Mouse (Mus musculus) gastrocnemius, postnatal 25 days (tissue): ENCODE measurements around the gene AI837181. TPM values are rescaled to one million over a fixed set of nuclear protein-coding genes. Genes with fewer than 3 reads are reported as not detected.
A peak's percentile ranks its signal among the peaks of the same experiment; 100 is the strongest.

Experiments used
- DNase-seq: peaks from one replicate; pipeline ENCODE4 v3.0.0; 2022
- total RNA-seq, 2 experiments: library from RNA; stranded (reverse); gene quantifications; 1 replicate in 1 of 2; 2 replicates in 1 of 2; pipeline ENCODE4 v1.2.3; 2021

The AI837181 gene
- total RNA-seq, 2 experiments from 2014 or later = 32.1 to 33.5 TPM

DNA sequence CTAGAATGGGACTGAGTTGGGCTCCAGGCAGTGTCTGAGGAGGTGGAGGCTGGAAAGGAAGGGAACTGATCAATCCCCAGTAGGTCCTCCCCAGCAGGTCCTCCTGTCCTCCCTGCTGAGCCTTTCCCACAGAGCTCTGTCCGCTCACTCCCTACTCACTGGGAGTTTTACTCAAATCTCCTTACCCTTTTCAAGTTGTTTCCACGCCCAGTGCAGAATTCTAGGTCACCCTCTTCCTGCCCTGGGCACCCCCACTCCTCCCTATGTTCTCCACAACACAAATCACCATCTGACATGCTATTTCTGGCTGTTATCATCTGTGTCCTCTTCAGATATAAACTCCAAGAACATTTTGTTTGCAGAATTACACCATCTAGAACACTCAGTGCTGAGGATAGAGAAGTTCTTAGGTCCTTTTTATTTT is 10.4 kb upstream of the AI837181 start:
- DNase-seq = peak; percentile 62

DNA sequence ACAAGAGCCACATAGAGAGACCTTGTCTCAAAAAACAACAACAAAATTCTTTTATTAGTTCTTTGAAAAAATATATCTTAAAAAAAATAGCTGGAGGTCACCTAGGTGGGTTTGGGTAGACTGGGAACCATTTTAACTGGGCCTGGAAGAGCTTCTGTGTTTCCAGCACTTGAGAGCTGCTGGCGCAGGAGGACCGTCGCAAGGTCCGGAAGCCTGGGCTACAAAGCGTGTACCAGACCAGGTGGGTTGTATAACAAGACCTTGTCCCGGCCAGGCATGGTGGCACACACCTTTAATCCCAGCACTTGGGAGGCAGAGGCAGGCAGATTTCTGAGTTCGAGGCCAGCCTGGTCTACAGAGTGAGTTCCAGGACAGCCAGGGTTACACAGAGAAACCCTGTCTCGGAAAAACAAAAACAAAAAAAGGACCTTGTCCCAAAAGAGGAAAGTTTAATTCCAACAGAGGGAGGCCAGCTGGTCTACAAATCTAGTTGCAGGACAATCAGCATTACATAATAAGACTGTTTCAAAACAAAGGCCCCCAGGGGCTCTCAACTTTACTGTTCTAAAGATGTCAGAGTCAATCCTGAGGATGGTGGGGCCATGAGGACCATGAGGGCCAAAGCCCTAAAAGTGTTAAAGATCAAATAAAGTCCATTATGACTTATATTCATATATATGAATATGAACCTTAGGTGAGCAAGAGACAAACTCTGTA is 6.0 kb upstream of the AI837181 start:
- DNase-seq = no peak

DNA sequence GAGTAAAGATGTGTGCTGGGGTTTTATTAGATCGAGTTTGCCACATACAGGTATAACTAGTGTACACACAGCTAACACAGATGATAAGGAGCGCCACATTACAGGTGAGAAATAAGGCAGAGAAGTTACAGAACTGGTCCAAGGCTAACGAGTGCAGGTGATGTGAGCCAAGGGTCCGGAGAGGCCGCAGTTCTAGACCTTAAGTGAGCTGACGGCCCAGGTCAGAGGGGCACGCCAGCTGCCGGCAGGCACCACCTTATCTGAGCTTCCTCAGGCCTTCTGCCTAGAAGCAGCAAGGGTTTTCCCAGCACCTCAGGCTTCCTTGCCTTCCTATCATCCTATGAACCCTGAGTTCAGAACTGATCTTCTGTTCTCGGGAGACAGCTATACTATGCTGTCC is 5.3 kb upstream of the AI837181 start:
- DNase-seq = no peak

DNA sequence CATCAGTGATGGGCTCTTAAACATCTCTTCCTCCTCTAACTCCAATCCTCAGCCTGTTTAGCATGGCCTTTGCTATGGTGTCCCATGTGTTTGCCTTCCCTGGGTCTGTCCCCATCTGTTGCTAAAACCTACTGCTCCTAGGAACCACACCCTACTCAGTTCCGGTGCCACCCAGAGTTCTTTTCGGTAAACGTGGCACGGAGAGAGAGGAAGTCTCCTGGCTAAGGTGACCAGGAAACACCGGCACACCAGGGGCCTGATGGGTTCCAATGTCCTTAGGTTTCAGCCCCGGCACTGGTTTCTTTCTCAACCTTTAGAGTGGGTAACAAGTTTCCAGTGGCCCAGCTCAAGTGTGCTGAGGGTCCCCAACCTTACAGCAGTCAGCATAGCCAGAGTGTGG is 4.4 kb upstream of the AI837181 start:
- no peak for DNase-seq

DNA sequence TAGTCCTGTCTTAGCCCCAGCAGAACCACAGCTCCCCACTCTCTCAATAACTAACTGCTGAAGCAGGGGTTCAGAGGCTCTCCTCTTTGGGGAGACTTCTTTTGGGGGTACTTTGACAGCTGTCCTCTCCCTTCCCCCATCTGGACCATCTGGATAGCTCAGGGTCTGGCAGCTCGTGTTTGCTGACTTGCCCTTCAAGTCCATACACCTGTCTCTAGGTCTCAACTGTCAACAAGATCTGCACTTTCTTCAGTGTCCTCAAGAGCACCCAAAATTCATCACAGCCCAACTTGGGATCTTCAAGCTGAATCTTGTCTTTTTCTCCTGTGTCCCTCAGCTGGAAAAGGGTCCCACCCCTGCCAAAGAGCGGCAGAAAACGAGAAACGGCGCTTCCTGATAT is 3.2 kb upstream of the AI837181 start:
- DNase-seq = no peak

DNA sequence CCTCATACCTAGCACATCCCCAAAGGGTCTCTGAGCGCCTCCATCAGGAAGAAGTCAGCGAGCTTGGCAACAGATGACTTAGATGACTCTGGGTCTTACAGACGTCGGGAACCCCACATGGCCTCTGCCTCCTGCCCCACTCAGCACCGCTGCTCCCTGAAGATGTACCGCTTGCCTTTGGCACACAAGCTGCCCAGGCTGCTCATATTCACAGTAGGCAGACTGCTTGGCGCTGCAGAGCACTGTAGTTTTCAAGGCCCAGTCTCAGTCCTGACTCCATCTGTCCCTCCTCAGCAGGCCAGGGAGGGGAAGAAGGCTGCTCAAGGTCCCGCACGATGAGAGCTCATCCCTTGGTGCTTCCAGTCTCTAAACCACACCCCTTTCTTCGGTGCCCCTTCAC is 2.7 kb upstream of the AI837181 start:
- peak; percentile 53 for DNase-seq

DNA sequence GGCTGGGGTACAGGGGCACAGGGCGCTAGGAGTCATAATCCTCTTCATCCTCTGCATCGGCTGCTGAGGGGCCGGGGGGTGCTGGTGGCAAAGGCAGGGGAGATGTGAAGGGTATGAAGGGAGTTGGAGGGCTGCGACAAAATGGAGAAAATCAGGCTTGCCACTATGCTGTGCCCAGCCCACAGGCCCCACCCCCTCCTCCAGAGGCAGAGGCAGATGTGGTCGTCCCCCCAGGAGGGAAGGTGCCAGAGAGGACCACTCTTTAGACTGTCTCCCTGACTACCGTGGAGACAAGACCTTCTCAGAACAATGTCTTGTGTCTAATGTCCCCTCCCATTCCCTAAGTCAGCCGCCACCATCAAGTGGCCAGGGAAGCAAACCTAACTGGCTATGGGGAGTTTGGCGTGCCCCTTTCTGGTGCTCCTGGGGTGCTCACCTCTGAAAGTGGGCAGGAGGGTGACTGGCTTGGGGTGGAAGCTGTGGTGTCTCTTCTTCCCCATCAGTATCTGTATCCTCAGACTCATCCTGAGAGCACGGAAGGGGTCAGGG is 2.0 kb upstream of the AI837181 start:
- DNase-seq = no peak

DNA sequence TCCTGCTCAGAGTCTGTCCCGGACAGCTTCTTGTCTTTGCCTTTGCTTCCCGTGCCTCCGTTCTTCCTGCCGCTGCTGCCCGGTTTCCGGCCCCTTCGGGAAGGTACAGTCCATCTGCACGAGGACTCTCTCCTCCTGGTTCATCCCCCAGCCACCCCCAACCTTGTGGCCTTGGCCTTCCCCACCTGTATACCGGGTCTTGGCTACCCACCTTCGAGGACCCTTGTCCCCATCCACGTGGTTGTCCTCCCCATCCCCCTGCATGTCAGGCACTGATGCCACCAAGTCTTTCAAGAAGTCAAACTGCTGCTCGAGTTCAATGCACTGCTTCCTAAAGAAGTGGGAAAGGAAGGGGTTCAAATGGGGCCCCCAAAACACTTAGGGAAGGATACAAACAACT is 1.4 kb upstream of the AI837181 start:
- DNase-seq = no peak

DNA sequence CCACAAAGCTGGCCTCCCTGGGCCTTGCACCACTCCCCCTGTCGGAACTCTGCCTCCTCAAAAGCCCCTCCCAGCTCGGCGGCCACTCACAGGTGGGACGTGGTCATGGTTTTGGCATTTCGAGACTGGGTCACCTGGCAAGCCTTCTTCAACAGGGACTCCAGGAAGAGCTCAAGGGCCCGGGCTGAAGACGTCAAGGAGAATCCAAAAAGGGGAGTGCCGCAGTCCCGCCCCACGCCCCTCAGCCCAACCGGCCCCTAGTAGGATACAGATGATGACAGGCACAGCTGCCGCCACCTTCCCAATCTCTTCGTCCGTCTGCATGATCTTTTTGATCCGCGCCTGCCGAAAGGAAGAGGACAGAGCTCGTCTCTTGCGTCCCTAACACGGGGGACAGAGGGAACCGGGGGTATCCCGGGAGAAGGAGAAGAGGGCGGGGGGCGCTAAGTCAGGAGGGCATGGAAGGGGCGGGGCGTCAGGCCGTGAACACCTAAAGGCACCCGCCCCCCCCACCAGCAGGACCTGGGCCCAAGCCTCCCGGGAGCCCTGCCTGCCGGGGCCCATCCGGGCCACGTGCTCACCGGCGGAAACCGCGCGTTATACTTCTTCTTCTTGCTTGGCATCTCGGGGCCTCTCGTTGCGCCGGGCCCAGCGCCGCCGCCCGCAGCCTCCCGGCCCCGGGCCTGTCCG is 707 bp upstream of the AI837181 start:
- DNase-seq = peak; percentile 84

DNA sequence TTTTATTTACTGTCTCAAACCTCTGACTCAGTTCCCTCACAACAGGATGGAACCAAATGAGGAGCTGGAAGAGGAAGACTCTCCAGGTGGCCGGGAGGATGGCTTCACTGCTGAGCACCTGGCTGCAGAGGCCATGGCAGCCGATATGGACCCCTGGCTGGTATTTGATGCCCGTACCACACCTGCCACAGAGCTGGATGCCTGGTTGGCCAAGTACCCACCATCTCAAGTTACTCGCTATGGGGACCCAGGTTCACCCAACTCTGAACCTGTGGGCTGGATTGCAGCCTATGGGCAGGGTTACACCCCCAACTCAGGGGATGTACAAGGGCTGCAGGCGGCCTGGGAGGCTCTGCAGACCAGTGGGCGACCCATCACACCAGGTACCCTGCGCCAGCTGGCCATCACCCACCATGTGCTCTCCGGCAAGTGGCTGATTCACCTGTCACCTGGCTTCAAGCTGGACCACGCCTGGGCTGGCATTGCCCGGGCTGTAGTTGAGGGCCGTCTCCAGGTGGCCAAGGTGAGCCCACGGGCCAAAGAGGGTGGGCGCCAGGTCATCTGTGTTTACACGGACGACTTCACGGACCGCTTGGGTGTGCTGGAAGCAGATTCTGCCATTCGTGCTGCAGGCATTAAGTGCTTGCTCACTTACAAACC is 1.1 kb downstream of the AI837181 start:
- no peak for DNase-seq

DNA sequence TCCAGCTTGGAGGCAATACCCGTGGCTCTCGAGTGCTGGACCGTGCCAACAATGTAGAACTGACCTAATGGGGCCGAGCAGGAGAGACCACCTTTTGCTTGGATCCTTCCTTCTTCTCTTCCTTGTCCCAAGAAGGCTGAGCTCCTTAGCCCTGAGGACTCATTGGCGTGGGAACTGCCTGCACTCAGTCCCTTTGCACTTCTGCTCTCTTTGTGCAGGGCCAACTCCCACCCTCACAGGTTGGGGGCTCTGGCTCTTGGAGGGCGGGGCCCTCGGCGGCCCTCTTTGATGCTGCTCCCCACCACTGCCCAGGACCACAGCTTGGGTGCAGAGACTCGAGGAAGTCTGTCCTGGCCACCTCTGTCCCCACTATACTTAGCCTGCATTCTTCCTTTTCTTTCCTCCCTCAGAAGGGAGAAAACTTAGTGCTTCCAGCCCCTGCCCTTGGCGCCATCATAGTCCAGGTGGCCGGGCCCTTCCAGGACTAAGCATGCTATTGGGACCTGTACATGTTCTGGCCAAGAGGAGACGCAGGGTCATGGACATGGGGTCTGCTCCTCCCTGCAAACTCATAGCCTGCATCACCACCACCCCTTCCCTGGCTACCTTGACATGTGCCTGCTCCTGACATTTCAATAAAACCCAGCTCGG is 1.8 kb downstream of the AI837181 start:
- no peak for DNase-seq

DNA sequence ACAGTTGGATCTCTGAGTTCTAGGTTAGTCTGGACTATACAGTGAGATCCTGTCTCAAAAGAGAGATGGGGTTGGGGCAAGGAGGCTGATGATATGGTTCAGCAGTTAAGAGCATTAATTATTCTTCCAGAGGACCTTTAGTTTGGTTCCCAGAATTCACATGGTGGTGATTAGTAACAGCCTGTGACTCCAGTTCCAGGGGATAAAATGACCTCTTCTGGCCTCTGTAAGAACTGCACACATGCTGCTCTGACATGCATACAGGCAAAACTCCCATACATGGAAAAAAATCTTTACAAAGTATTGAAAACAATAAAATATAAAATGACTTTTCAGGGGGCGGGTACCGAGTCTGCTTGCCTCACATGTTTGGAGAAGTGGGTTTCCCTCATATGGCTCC is 3.1 kb downstream of the AI837181 start:
- DNase-seq = no peak

DNA sequence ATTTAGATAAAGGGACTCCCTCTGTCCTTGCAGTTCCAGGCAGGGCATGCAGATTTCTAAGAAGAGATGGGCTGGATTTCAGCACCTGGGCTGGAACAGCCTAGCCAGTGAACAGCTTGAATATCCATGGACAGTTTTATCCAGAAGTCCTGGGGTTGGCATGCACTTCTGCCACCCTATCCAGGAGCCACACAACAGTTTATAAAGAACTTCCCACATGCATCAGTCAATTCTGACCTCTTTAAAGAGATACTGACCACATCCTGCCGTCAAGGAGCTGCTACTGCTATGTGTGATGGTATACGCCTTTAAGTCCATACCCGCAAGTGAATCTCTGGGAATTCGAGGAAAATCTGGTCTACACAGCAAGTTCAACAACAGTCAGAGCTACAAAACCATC is 4.3 kb downstream of the AI837181 start:
- no peak for DNase-seq

DNA sequence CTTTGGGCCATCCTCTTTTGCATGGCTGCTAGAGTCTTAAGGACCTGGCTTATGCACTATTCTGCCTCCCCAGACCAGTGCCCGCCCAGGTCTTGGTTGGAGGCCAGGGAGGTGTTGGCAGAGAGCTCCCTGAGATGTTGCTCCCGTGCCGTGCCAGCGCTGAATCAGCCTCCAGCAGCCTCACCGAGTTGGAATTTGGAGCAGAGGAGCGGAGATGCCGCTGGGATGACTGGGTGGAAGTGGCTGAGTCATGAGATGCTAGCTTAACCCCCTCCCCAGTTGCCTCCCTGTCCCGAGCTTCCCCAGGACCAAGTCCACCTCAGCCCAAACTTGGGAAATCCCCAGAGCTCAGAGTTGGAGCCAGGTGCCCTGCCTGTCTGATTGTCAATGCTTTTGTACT is 4.9 kb downstream of the AI837181 start:
- peak; percentile 80 for DNase-seq

DNA sequence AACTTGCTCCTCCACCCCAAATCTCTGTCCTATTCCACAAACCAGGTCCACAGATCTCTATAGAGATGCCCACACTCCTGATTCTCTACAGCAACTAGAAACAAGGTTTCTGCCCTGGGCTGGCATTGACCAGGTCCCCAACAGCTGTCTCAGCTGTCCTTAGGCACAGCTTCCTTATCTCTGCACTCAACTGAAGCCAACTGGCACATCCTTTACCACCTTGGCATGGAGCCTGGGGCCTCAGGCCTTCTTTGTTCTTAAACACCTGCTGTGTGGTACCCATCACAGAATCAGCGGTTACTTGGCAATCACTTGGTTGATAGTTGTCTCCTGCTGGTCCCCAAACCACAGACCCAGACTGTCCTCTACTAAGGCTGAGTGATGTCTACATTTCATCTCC is 5.5 kb downstream of the AI837181 start:
- no peak for DNase-seq

DNA sequence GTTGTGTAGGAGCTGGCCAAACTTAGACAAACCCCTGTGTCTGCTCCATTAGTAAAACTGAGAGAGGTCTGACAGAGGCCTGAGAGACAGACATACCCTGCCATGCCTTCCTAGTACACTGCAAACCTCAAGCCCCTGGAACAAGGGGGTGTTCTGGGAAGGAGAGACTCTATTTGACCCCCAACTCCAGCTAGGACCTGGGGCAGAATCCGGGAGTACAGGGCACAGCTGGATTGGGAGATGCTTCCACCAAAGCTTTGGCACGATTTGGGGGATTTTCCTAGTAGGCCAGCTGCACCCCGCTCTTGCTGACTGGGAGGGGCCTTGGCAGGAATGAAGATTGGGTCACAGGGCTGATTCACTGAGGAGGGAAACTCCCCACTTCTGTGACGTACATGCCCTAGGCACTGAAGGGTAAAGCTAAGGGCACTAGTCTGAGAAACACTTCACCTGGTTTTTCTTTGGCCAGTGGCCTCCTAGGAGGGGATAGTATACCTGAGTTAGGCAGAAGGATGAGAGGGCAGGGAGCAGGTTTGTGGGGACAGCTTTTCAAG is 7.0 kb downstream of the AI837181 start:
- DNase-seq = no peak

DNA sequence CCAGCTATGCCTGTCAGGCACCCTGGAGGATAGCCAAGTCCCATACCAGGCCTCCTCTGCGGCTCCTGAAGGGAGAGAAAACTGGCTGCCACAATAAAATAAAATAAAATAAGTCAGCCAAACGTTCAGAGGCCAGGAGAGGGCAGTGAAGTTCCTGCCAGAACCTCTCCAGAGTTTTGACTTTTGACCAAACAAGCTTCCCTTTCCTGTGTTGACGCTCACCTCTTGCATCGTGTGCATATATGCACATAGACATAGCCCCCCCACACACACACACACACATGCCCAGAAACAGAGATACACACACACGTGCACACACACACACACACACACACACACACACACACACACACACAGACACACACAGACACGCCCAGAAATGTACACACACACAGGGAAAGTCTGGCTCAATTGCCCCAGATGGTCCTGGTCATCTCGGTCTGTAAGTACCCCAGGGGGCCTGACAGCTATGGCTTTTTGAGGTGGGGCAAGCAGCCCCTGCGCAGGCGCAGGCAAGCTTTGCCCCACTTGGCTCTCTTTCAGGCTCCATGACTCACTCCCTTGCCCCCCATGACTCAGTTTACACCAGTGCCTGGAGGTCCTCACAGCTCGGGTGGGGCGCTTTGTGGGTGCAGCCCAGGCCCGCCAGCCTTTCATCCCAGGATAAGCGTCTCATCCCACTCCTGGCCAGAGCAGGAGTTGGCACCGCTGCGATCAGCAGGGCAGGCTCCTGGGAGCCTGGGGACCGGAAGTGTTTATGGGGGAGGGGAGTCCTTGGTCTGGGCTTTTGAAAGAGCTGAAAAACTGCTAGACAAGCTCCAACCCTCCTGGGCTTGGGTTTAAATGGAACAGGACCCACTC is 8.3 kb downstream of the AI837181 start:
- peak; percentile 60 for DNase-seq

DNA sequence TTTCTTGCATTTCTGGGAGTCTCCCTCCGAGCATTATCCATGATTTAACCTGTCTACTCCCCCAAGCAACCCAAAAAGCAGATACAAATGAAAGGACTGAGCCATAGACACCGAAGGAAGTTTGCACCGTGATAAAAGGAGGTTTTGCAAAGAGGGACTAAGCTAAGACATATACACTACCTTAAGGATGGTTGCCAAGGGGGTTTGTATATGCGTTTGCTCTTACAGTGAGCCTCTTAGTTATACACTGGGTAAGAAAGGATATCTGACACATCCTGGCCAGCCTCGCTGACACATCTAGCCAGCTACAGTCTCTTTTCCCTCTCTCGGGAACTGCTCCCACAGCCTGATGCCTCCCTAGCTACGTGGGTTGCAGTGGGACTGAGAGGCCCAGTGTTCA is 9.0 kb downstream of the AI837181 start:
- DNase-seq = no peak

DNA sequence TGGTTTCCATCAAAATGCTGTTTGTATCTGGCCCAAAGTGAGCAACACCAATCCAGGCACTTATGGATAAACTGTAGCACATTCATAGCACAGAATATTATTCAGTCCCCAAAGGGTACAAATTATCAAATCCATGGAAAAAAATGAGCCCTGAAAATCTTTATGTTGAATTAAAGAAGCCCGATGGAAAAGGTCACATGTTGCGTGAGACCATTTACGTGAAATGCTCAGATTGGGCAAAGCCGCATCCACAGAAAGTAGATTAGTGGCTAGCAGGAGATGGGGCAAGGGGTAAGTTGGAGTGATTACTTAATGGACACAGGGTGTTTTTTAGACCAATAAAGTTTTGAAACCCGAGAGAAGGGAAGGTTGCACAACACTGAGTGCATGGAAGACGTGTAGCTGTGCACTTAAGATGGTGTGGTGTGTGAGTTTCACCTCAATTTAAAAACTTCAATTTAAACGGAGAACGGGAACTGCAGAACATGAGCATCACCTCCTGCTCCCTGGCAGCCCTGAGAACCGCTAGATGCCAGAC is 19.5 kb downstream of the AI837181 start:
- DNase-seq = no peak

DNA sequence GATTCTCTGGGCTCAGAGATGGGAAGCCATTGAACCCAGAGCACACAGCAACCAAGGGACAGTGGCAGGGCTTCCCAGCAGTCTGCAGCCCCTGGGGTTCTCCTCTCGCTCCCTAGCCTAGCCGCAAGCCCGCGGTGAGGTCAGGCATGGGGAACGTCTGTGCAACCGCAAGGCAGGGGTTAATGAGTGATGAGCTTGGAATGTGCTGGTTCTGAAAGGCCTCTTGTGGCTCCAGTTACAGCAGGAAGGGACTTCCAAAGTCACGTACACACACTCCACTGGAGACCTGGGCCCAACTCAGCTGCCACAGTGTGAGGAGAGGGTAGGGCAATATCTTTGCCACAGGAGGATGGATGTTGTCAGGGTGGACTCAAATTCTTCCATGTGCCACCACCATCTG is 20.0 kb downstream of the AI837181 start:
- DNase-seq = no peak

DNA sequence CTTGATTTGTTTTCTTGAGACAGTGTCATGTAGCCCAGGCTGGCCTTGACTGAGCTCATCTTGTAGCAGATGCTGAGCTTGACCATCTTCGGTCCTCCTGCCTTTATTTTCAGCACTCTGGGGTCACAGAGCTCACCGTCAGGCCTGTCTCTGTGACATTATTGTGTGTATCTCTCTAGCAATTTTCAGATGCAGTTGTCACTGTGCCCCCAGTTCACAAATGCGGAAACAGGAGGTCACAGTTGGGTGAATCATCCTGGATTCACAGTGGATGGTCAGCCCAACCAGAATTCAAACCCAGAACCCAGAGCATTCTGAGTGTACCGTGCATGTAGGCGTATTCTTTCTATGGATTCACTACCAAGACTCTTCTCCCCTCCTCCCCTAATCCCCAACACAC is 20.8 kb downstream of the AI837181 start:
- no peak for DNase-seq
